Mouse (Mus musculus): Measurements from ENCODE around the gene Gse1.

Gene Gse1

GRCm38 (mm10) chr8:120395892-120396291, 167.6 kb downstream of the Gse1 start:
- intact Hi-C loops (cut with DNase I), result no loop called here

GRCm38 (mm10) chr8:120396756-120397155, 168.5 kb downstream of the Gse1 start:
- intact Hi-C loops (cut with DNase I), result no loop called here

- intact Hi-C loops (cut with DNase I), result no loop called here
These were observed 169.5 kb downstream of the Gse1 start for GRCm38 (mm10) chr8:120397444-120398411.

- intact Hi-C loops (cut with DNase I), result no loop called here
These were observed 171.1 kb downstream of the Gse1 start for GRCm38 (mm10) chr8:120399212-120399934.

GRCm38 (mm10) chr8:120401216-120401615, 173.0 kb downstream of the Gse1 start:
- intact Hi-C loops (cut with DNase I), result no loop called here

GRCm38 (mm10) chr8:120401712-120402111, 173.5 kb downstream of the Gse1 start:
- intact Hi-C loops (cut with DNase I), result no loop called here

- intact Hi-C loops (cut with DNase I), result no loop called here
These were observed 175.5 kb downstream of the Gse1 start for GRCm38 (mm10) chr8:120403606-120404269.

GRCm38 (mm10) chr8:120404609-120405036, 176.4 kb downstream of the Gse1 start:
- intact Hi-C loops (cut with DNase I), result loop anchor here (5.0 kb wide), 1 partner anchor 133 kb away; no protein-coding TSS in a partner anchor

- intact Hi-C loops (cut with DNase I), result loop anchor here (5.0 kb wide), 1 partner anchor 131 kb away; no protein-coding TSS in a partner anchor
These were observed 177.9 kb downstream of the Gse1 start for GRCm38 (mm10) chr8:120406008-120406632.

GRCm38 (mm10) chr8:120407701-120408240, 179.5 kb downstream of the Gse1 start:
- intact Hi-C loops (cut with DNase I), result loop anchor here (5.0 kb wide), 1 partner anchor 130 kb away; no protein-coding TSS in a partner anchor

GRCm38 (mm10) chr8:120408241-120409215, 180.3 kb downstream of the Gse1 start:
- intact Hi-C loops (cut with DNase I), result loop anchor here (5.0 kb wide), 1 partner anchor 129 kb away; no protein-coding TSS in a partner anchor

GRCm38 (mm10) chr8:120409371-120410013, 181.2 kb downstream of the Gse1 start:
- intact Hi-C loops (cut with DNase I), result loop anchor here (5.0 kb wide), 2 partner anchors 73 to 128 kb away; no protein-coding TSS in a partner anchor

GRCm38 (mm10) chr8:120411059-120411458, 182.8 kb downstream of the Gse1 start:
- intact Hi-C loops (cut with DNase I), result loop anchor here (5.0 kb wide), 1 partner anchor 71 kb away; no protein-coding TSS in a partner anchor

- intact Hi-C loops (cut with DNase I), result loop anchor here (5.0 kb wide), 1 partner anchor 70 kb away; no protein-coding TSS in a partner anchor
These were observed 183.6 kb downstream of the Gse1 start for GRCm38 (mm10) chr8:120411862-120412261.

GRCm38 (mm10) chr8:120412357-120412756, 184.1 kb downstream of the Gse1 start:
- intact Hi-C loops (cut with DNase I), result loop anchor here (5.0 kb wide), 1 partner anchor 70 kb away; no protein-coding TSS in a partner anchor

- intact Hi-C loops (cut with DNase I), result loop anchor here (5.0 kb wide), 1 partner anchor 69 kb away; no protein-coding TSS in a partner anchor
These were observed 184.8 kb downstream of the Gse1 start for GRCm38 (mm10) chr8:120412911-120413625.

- intact Hi-C loops (cut with DNase I), result loop anchor here (5.0 kb wide), 1 partner anchor 69 kb away; no protein-coding TSS in a partner anchor
These were observed 185.4 kb downstream of the Gse1 start for GRCm38 (mm10) chr8:120413626-120413988.

- intact Hi-C loops (cut with DNase I), result loop anchor here (5.0 kb wide), 1 partner anchor 68 kb away; no protein-coding TSS in a partner anchor
These were observed 186.0 kb downstream of the Gse1 start for GRCm38 (mm10) chr8:120414216-120414615.

Measured in adrenal gland (tissue).